Mouse (Mus musculus) cerebral cortex, adult 2 months (tissue): Measurements from ENCODE around the gene 0610040J01Rik.

ENCODE experiments used
- WGBS: fragments of 180-500 bp; shearing (Covaris S2); methylation state at CpG from one replicate; pipeline ENCODE4 v1.1.7; 2018; 5-methylcytosine and 5-hydroxymethylcytosine counted together

Gene 0610040J01Rik

DNA sequence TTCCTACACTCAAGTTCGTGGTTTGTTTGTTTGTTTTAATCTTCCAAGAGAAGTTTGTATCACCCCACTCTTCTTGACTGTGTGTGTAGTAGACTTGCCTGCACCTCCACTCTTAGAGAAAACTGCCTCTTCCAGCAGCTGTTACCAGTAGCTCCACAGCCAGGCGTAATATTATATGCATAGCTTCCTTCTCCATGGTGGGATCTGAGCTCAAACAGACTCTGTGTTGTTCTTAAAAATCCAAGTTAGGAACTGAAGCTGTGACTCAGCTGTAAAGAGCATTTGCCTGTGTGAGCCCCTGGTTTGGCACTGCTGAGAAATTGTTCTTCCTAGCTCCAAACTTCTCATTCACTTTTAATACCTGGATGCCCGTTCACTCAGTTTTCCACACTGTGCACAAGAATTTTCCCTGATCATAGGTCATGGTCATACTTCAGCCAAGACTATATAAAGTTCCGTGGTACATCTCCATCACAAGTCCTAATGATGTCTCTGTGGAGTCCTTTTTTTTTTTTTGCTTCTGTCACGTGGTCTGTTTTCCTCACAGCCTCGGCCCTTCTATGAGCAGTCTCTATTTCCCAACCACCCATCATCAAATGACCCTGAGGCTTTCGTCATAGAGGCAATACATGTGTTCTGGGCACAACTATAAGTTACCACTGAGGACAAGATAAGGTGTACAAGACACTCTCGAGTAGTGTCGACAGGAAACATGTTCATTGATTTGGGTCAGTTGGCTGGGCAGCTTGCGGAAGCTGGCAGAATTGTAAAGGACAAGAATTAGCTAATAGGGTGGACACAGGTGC lies 16.4 kb downstream of the 0610040J01Rik start:
- WGBS: 81% methylated on average over 10 of the region's 10 CpGs

DNA sequence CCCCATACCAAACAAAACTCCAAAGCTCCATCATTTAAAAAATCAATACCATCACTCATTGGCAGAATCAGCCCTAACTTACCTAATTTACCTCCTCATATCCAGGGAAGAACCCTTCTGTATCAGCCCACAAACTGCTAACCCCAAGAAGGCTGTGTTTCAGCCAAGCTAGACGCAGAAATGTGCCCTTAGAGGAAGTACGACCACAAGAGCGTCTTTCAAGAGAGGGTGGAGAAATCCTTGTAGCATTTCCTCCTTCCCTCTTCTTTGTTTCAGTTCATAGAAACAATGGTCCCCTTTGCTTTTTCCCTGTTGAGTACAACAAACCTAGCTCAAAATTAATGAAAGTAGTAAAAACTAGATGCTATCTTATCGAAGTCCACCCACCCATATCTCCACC lies 18.9 kb downstream of the 0610040J01Rik start:
- 82% methylated on average over 4 of the region's 4 CpGs for WGBS

DNA sequence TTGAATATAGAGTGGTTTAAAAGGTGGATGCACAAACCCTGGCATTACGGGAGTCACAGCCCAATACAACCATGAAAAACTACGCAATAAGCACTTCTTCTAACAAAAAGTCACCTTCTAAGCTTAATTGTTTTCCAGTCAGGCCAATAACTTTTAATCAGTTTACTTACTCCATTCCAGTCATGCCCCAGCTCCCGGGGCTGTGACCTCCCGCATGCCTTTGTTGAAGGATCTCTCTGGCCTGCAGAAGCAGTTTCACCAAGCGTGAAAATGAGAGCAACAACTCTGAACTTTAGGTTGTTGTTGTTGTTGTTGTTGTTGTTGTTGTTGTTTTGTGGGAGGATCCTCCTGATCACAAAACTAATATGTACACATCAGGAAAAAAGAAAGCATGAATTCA lies 21.8 kb downstream of the 0610040J01Rik start:
- 83% methylated on average over 5 of the region's 5 CpGs for WGBS

DNA sequence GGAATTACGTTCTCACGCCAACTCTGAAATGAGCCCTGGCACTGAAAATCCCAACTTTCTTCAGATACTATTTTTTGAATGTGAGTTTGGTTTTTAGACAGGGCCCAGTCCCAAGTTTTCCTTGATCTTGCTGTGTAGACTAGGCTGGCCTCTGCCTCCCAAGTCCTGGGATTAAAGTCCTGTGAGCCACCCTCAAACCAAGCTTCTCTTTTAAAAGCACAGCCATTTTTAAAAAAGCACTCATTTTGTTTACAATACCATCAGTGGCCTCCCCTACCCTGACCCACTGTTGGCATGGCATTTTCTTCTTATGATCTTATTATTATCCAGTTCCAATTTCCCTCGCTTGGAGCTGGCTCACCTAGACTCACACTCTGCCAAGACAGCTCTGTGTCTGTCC lies 22.3 kb downstream of the 0610040J01Rik start:
- 69% methylated on average over 3 of the region's 3 CpGs for WGBS

DNA sequence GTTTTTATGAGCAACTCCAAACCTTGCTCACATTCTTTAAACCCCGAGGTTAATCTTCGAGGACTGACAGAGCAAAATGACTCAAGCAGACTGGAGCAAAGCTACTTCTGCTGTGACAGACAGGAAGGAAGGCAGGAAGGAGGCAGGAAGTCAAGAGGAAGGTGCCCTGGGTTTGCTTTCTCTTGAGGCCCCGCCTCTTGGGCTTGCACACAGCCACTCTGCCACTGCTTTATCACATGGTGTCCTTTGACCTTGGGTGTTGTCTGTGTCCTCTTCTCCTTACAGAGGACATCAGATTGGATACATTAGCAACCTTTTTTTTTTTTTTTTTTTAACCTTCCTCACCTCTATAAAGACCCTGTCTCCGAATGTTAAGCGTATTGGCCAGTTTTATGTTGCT lies 25.0 kb downstream of the 0610040J01Rik start:
- WGBS: 81% methylated on average over 5 of the region's 5 CpGs

DNA sequence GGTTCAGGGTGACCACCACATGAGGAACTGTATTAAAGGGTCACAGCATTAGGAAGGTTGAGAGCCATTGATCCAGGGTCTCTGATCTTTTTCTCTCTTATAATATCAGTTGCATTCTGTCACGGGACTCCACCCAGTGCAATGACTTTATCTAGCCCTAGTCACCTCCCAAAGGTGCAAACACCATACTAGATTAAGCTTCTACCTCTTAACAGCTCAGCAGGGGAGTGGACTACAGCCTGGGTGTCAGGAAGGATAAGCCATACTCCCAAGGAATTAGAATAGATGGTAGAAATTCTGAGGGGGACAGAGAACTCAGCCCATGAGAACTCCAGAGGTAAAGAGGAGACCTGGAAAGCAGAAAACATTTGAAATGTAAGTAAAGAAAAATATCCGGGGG lies 25.7 kb downstream of the 0610040J01Rik start:
- 96% methylated on average over 2 of the region's 2 CpGs for WGBS

DNA sequence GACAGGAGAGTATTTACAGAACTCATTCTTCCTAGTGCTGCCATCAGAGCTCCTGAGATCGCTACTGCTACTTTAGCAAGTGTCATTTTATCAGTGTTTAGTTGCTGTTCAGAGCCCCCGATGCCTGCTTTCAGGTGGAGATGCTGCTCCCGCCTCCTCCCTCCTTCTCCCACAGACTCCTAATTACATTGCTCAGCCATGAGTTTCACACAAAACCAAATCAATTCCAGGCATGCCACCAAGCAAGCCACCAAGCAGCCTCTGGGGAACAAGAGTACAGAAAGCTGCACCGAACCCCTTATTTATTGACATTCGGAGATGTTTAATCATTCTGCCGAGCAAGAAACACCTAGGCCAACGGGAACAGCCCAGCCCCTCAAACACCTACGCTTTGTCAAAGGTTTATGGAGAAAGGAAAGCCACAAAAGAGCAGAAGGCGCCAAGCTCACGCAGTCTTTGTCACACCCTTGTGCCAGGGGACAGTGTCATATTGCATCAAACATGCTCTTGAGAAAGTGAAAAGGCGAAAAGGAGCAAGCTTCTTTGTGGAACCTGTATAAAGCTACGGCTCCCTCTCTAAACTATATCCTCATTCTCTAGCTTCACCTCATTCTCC lies 27.7 kb downstream of the 0610040J01Rik start:
- WGBS: 76% methylated on average over 12 of the region's 12 CpGs

DNA sequence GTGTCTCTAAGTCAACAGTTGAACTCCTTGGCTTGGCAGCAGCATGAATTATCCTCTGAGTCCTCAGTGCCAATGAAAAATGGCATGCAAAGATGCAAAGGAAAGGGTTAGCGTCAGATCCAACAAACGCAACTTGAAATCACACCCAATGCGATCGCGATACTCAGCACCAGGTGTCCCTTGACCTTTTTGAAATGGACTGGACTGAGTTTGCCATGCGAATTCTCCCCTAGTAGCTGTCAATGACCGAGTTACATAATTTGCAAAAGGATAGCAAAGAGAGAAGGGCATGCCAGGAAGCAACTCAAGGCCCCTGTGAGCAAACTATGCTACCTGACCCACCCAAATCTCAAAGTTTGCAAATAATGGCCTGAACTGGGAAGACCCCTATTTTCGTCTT lies 34.9 kb downstream of the 0610040J01Rik start:
- WGBS: 91% methylated on average over 8 of the region's 8 CpGs

DNA sequence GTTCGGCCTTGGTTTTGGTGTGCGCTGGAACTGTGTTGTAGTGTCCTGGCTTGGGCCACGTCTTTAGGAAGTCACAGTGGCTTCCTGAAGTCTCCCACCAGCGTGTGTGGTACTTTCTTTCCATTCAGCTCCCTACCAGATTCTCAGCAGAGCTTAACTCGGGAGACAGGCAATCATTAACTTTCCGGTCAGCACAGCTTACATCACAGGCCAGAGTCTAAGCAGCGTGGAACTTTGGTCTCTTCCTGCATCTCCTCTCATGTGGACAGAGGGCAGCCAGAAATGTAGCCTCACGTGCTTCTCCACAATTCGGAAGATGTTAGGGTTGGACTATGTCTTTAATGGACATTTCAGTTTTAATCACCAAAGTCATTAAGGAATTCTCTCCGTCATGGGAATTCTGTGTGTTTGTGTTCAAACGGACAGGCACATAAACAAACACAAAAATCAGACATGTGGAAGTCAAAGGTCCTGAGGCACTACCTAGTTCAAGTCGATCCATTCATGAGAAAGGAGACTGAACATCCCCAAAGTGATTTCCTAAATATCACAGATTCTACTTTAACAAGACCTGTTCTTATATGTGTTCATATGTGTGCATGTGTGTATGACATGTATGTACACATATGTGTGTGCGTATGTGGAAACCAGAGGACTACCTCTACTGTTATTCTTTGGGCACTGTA lies 35.5 kb downstream of the 0610040J01Rik start:
- 91% methylated on average over 13 of the region's 13 CpGs for WGBS

DNA sequence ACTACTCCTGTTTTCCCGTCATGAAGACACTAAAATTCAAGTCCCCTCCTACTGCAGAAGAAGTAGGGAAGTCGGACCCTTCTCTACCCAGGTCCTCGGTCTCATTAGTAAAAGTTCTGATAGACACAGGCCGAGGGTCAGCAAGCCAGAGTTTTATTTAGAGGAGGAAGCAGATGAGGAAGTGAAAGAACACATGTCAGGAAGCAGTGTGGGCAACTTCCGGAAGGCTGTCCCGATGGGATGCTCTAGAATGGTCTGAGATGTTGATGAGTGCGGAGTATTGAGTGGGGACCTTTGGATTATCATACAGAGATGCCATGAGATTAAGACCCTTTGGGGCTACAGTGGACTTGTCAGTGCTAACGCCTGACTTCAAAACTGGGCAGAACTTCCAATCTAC lies 46.7 kb downstream of the 0610040J01Rik start:
- WGBS: 84% methylated on average over 8 of the region's 8 CpGs

DNA sequence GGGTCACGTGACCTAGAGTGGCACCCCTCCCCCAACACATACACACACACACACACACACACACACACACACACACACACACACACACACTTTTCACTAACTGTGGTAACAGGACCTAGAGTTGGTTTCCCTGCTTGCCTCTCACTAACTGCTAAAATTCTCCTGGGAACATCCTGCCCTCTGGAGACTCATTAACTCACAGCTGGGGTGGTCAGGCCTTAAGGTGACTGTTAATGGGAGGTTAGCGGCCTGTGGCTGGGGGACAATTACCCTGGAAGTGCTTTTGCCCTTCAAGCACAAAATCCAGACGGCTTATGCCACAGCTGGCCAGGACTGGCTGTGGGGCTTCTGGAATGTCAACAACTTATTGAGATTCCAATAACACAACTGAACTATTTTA lies 55.3 kb downstream of the 0610040J01Rik start:
- 76% methylated on average over 3 of the region's 3 CpGs for WGBS

DNA sequence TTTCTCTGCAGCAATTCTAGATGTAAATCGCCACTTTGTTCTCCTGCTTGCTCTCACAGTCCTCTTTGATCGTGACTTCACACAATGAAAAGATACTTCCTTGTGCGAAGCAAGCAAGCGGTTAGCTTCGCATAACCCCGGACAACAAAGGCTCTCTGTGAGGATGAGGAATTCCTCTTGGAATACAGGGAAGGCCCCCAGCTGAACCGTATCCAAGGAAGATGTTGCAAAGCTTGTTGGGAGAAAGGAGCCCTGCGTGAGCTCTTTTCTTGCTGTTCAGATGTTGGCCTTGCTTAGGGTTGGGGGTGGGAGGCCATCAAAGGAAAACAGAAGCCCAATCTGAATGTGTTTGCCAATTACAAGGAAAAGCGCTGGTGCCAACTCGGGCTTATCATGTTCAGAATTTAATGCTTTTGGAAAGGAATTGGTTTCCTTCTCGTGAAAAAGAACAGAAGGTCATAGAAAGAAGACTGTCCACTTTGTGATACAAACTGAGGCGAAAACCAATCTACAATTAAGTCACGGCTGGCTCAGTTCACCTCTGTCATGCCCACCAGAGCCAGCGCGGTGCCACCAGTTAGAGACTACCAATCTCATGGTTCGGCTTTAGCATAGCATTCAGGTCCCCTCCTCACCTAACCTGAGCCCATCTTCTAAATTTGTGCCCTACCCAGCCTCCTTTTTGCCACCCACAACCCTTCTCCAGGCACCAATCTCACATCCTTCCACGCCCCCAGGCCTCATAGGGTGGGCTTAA lies 60.2 kb downstream of the 0610040J01Rik start:
- 56% methylated on average over 17 of the region's 17 CpGs for WGBS

DNA sequence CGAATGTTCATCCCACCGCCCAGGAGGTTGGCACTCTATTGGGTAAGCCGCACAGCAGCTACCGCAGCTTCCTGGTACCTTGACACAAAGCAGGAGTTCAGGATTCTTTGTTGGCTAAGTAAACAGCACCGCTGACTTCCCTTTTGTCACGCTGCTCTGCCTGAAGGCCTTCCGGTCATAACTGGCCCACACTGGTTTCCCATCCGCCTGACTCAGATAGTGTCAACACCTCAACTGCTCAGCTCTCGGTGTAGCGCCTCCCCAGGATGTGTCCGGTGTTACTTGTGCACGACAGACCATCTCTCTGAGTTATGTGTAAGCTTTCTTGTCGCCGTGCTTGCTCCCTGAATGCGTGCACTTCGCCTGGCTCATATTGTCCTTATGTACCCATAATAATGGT lies 62.7 kb downstream of the 0610040J01Rik start:
- 80% methylated on average over 16 of the region's 16 CpGs for WGBS

DNA sequence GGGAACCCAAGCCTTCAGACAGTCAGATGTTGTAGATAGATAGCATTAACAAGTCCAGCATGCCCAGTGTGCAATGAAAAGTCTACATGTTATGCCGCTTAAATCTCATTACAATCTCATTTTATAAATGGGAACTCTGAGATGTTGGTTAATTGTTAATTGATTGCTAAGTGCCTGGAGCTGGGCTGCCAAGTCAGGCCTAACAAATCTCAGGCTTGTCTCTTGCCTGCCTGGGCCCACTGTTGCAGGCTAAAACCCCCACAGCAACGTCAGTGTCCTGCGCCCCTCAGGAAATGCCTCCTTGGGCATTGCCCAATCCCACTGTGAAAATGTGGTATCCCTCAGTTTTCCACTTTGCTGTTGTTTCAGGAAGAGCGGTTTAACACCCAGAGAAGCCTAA lies 63.9 kb downstream of the 0610040J01Rik start:
- WGBS: 87% methylated on average over 4 of the region's 4 CpGs

DNA sequence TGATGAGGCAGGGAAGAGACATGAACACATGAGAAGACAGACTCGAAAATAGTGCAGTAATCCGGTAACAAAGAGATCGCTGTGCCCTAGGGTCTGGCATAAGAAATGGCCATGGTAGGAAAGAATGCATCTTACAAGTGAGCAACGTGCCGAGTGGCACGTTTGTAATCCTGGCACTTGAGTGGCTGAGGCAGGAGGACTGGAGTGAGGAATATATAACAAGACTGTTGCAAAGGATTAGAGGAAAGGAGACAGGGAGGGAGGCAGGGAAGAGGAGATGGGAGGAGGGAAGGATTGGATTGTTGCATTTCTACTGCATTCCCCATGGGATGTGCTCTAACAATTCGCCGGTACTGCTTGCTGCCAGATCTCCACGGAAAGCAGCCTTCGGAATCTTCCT lies 66.9 kb downstream of the 0610040J01Rik start:
- WGBS: 63% methylated on average over 10 of the region's 10 CpGs

DNA sequence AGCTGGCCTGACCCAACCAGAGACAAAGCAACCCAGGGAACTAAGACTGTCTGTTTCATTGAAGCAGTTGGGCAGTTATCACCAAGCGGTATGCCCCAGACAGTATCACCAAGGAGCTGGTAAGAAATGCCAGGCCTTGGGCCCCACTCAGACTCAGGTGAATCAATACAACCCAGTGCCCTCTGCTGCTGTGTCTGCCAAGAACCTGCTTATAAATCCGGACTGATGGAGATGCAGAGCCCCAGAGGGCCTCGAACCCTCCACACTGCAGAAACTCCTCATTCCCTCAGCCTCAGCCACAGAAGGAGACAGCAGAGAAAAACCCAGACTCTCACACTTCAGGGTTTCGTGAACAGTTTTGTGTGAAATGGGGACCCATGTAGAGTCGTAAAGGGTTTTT lies 74.1 kb downstream of the 0610040J01Rik start:
- 86% methylated on average over 5 of the region's 5 CpGs for WGBS

DNA sequence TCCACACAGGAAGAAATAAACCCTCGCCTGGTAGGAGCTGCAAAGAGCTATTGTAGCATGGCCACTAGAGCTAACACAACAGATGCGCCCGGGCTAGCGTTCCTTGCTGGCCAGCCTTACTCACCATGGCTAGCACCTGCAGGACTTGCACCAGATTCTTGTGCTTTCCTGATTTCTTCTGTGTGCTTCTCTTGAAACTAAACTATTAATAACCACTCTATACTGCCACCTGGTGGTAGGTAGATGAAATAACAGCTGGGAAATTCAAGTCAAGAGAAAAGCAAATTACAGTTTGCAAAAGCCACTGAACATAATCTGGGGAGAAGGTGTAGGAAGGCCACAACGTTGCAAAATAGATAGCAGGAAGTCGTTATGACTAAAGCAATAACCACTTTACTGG lies 74.5 kb downstream of the 0610040J01Rik start:
- 31% methylated on average over 6 of the region's 6 CpGs for WGBS

DNA sequence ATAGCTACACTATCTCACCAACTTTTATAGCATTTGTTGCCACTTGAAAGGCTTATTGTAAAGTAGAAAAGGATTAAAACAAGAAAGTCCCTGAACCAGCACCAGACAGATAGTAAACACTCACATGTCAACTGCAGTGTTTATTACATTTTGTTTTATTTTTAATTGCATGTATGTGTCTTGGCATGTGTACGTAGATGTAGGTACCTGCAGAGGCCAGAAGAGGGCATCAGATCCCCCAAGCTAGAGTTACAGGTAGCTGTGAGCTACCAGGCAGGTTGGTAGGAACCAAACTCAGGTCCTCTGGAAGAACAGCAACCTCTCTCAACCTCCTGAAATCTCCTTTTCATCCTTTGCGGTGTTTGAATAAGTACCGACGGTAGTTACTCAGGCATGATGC lies 74.9 kb downstream of the 0610040J01Rik start:
- WGBS: 98% methylated on average over 4 of the region's 4 CpGs

DNA sequence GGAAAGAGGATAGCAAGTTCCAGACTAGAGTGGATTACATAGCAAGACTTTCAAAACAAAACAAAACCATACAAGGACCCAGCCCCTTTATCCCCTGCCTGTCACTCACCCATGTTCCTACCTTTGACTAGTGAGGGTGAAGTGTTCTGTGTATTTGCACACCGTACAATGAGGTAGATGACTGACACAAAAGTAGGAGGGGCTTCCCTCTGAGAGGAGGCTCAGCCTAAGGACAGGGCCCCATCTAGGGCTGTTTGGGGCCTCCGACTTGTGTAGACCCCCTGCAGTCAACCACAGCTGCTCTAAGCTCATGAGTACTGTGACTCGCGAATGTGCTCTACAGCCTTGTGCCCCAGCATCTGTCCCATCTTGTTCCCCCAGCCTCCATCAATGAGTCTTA lies 79.1 kb downstream of the 0610040J01Rik start:
- WGBS: 90% methylated on average over 4 of the region's 4 CpGs

DNA sequence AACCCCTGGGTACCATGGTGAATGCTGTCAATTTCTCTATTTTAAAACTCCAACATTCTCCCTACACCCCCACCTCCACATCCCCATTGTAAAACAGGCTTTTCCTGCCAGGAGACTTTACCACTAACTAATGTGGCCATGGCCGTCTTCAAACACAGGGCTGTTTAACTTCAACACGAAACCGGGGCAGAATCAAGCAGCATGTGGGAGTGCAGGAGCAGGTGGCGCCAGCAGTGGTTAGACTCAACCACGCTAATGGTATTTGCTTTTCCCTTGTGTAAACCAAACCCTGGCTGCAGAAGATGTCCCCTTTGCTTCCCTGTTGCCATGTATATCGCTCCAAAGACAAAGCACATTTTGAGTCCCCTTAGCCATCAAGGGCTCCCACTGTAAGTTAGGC lies 79.7 kb downstream of the 0610040J01Rik start:
- WGBS: 67% methylated on average over 6 of the region's 6 CpGs

DNA sequence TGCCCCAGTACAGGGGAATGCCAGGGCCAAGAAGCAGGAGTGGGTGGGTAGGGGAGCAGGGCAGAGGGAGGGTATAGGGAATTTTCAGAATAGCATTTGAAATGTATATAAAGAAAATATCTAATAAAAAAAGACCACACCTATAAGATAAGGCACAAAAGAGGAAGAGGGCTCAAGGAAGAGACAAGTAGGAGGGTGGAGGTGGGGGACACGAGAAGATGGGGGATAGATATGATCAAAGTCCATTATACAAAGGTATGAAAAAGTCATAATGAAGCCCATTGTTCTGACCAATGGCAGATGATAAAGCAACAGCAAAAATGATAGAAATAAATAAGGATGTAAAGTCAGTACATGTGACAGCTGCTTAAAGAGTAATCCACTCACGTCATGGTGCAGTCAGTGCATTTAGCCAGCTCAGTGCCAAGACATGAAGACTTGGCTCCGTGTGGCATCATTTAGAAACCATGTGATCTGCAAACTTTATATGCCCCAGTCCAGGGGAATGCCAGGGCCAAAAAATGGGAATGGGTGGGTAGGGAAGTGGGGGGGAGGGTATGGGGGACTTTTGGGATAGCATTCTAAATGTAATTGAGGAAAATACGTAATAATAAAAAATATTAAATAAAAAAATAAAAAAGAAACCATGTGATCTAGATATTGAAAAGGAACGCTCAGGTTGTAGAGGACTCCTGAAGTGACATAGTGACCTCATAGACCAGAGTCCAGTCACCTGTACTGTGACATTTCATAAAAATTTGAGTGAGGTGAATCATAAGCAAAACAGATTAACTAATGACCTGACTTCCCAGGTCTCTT lies 85.0 kb downstream of the 0610040J01Rik start:
- WGBS: 81% methylated on average over 5 of the region's 5 CpGs

DNA sequence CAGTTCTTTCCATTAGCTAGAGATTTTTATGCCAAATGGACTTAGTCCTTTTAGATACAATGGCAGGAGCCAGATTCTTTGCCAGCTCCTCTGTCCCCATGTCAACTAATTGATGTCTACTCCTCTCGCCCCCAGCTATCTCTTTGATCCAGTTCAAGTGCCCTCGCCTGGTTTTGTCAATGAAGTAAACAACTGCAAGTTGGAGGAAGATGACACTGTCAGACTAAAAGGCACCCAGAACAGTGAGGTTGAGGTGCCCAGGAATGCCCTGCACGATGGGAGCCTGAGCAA lies 85.6 kb downstream of the 0610040J01Rik start:
- WGBS: 82% methylated on average over 3 of the region's 3 CpGs
